Mouse (Mus musculus): ENCODE results near the gene 4931428L18Rik. TPM values are rescaled to one million over a fixed set of nuclear protein-coding genes. Genes with fewer than 3 reads are reported as not detected.

4931428L18Rik gene
- total and polyA plus RNA-seq, 3 experiments, result not detected

DNA sequence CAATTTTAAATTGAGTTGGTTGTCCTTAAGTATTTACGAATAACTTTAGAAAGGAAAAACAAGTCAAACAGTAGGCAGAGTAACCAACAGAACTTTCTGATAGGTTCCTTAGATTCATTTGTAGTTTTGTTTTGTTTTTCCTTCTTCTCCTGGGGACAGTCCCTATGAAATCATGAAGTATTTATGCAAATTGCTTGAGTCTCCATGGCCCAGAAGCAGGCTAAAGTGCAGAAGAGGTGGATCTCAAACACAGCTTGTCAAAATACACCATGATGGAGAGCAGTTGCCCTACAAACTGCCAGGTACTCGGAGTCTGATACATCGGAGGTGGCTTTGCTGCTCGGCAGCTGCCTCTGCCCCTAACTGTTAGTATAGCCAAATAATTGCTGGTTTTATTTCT is 179.7 kb downstream of the 4931428L18Rik start:
- H3K36me3 ChIP-seq (ENCODE audit: control insufficient read depth in 1 of 2, insufficient read depth in 2 of 2, low read length in 2 of 2), result no peaks in the 10 kb centered on the region
- H3K9ac ChIP-seq (ENCODE audit: control insufficient read depth, low read depth, low read length, poor library complexity, severe bottlenecking), result no peak overlapping the region
- H3K27me3 ChIP-seq (ENCODE audit: control insufficient read depth in 1 of 2, insufficient read depth in 2 of 2, low read length in 2 of 2), result no peaks in the 10 kb centered on the region
- DNase-seq (ENCODE audit: low read depth, low spot score), result no peak
- H3K4me3 ChIP-seq (ENCODE audit: control insufficient read depth in 1 of 2, insufficient read depth in 1 of 2, low read depth in 2 of 2, low read length in 2 of 2), result no peak overlapping the region
- H3K4me1 ChIP-seq (ENCODE audit: control insufficient read depth in 1 of 2, insufficient read depth in 2 of 2, low read length in 2 of 2), result no peaks in the 10 kb centered on the region
- TF ChIP-seq ZMIZ1 (IDR thresholded peaks at IDR 0.05; ENCODE audit: low read depth, low read length) (no peak), POLR2A (IDR thresholded peaks at IDR 0.05; ENCODE audit: control insufficient read depth in 1 of 2, insufficient read depth in 1 of 2, low read depth in 1 of 2, low read length in 2 of 2, poor library complexity in 1 of 2) (no peak), GABPA (IDR thresholded peaks at IDR 0.05; ENCODE audit: low read depth, low read length) (no peak), RAD21 (IDR thresholded peaks at IDR 0.05; ENCODE audit: low read depth, low read length) (no peak), CHD1 (IDR thresholded peaks at IDR 0.05; ENCODE audit: low read depth, low read length) (no peak)
- no peaks in the 10 kb centered on the region for H3K9me3 ChIP-seq (replicated peaks; ENCODE audit: insufficient read depth, low read length)
- no peak overlapping the region for H3K27ac ChIP-seq (ENCODE audit: control insufficient read depth, low read depth, low read length)
- H3K79me2 ChIP-seq (ENCODE audit: control insufficient read depth, insufficient read depth, low read length, poor library complexity), result no peaks in the 10 kb centered on the region

DNA sequence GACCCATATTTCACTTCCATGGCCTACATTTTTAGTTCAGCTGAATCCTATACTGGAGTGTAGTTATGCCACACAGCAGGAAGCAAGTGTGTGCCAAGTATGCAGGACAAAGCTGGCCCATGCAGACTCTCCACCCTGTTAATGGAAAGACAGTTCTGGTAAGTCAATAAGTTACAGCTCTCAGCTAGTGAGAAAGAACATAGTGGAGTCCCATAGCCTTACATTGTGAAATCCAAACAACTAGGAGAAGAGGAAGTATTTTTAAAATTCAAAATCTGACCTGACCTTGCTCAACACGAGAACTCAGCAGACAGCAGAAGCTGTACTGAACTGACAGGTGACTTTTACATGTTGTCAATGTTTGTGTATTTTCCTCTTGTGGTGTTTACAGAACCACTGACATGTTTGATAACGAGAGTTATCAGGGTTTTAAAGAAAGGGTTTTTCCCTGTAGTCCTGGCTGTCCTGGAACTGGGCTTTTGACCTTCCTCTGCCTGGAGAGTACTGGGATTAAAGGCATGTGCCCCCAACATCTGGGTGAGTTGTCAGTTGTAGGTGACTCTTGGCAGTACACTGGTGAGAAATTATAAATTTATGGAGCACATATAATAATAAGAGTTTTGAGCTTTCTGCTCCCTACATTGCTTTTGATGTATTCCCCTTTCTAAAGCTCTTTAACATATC is 188.5 kb downstream of the 4931428L18Rik start:
- DNase-seq (ENCODE audit: low read depth, low spot score), result no peak
- Histone ChIP-seq H3K79me2 (ENCODE audit: control insufficient read depth, insufficient read depth, low read length, poor library complexity) (no peaks in the 10 kb centered on the region), H3K9me3 (replicated peaks; ENCODE audit: insufficient read depth, low read length) (no peaks in the 10 kb centered on the region), H3K9ac (ENCODE audit: control insufficient read depth, low read depth, low read length, poor library complexity, severe bottlenecking) (no peak overlapping the region), H3K4me1 (ENCODE audit: control insufficient read depth in 1 of 2, insufficient read depth in 2 of 2, low read length in 2 of 2) (no peaks in the 10 kb centered on the region), H3K27me3 (ENCODE audit: control insufficient read depth in 1 of 2, insufficient read depth in 2 of 2, low read length in 2 of 2) (no peaks in the 10 kb centered on the region), H3K4me3 (ENCODE audit: control insufficient read depth in 1 of 2, insufficient read depth in 1 of 2, low read depth in 2 of 2, low read length in 2 of 2) (no peak overlapping the region), H3K27ac (ENCODE audit: control insufficient read depth, low read depth, low read length) (no peak overlapping the region), H3K36me3 (ENCODE audit: control insufficient read depth in 1 of 2, insufficient read depth in 2 of 2, low read length in 2 of 2) (no peaks in the 10 kb centered on the region)
- no peak for TF ChIP-seq MEF2A (IDR thresholded peaks at IDR 0.05; ENCODE audit: extremely low read depth, insufficient replicate concordance, low read depth, low read length, poor library complexity, severe bottlenecking)
- no peak for TF ChIP-seq TCF12 (IDR thresholded peaks at IDR 0.05; ENCODE audit: low read depth, low read length)
- TF ChIP-seq TBP (IDR thresholded peaks at IDR 0.05; ENCODE audit: low read depth, low read length), result no peak
- no peak for TF ChIP-seq RCOR1 (IDR thresholded peaks at IDR 0.05; ENCODE audit: low read depth, low read length)
- TF ChIP-seq SMC3 (IDR thresholded peaks at IDR 0.05; ENCODE audit: low read depth, low read length), result no peak
- no peak for TF ChIP-seq CTCF (IDR thresholded peaks at IDR 0.05 in 2 of 3, conservative IDR thresholded peaks at IDR 0.05 in 1 of 3; ENCODE audit: control insufficient read depth in 1 of 3, insufficient read depth in 1 of 3, low read depth in 2 of 3, low read length in 3 of 3, poor library complexity in 1 of 3, severe bottlenecking in 1 of 3)

DNA sequence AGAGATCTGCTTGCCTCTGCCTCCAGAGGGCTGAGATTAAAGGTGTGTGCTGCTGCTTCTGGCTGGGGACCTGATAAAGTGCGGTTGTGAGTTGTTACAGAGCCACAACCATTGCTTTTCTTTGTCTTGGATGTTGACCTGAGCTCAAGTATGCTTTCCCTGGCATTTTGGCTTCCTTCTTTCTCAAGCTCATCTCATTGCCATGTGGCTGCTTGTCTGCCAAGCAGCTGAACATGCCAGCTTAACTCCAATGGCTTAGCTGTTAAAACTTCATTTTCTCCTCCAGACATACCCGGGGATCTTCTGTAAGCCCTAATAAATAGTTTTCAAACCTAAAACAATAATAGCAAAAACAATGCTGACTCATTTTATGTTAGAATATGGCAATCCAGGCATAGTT is 190.1 kb downstream of the 4931428L18Rik start:
- TF ChIP-seq GABPA (IDR thresholded peaks at IDR 0.05; ENCODE audit: low read depth, low read length) (no peak), HCFC1 (IDR thresholded peaks at IDR 0.05; ENCODE audit: low read depth, low read length) (no peak), POLR2A (IDR thresholded peaks at IDR 0.05; ENCODE audit: control insufficient read depth in 1 of 2, insufficient read depth in 1 of 2, low read depth in 1 of 2, low read length in 2 of 2, poor library complexity in 1 of 2) (no peak), USF2 (IDR thresholded peaks at IDR 0.05; ENCODE audit: borderline replicate concordance in 1 of 2, insufficient read depth in 1 of 2, low read depth in 1 of 2, low read length in 2 of 2) (no peak), BHLHE40 (IDR thresholded peaks at IDR 0.05; ENCODE audit: borderline replicate concordance, low read depth, low read length) (no peak), ZMIZ1 (IDR thresholded peaks at IDR 0.05; ENCODE audit: low read depth, low read length) (no peak), RAD21 (IDR thresholded peaks at IDR 0.05; ENCODE audit: low read depth, low read length) (no peak), EP300 (IDR thresholded peaks at IDR 0.05; ENCODE audit: low read depth in 1 of 2, low read length in 2 of 2) (no peak), NRF1 (IDR thresholded peaks at IDR 0.05; ENCODE audit: insufficient read depth, low read depth, low read length, poor library complexity, severe bottlenecking) (no peak), TCF12 (IDR thresholded peaks at IDR 0.05; ENCODE audit: low read depth, low read length) (no peak), MAZ (IDR thresholded peaks at IDR 0.05; ENCODE audit: low read depth, low read length) (no peak), ZKSCAN1 (IDR thresholded peaks at IDR 0.05; ENCODE audit: low read depth, low read length) (no peak), CHD1 (IDR thresholded peaks at IDR 0.05; ENCODE audit: low read depth, low read length) (no peak)
- DNase-seq (ENCODE audit: low read depth, low spot score), result no peak
- no peak overlapping the region for H3K9ac ChIP-seq (ENCODE audit: control insufficient read depth, low read depth, low read length, poor library complexity, severe bottlenecking)
- H3K4me3 ChIP-seq (ENCODE audit: control insufficient read depth in 1 of 2, insufficient read depth in 1 of 2, low read depth in 2 of 2, low read length in 2 of 2), result no peak overlapping the region
- no peak overlapping the region for H3K27ac ChIP-seq (ENCODE audit: control insufficient read depth, low read depth, low read length)
- no peaks in the 10 kb centered on the region for H3K9me3 ChIP-seq (replicated peaks; ENCODE audit: insufficient read depth, low read length)
- H3K79me2 ChIP-seq (ENCODE audit: control insufficient read depth, insufficient read depth, low read length, poor library complexity), result no peaks in the 10 kb centered on the region
- H3K36me3 ChIP-seq (ENCODE audit: control insufficient read depth in 1 of 2, insufficient read depth in 2 of 2, low read length in 2 of 2), result no peaks in the 10 kb centered on the region
- no peaks in the 10 kb centered on the region for H3K4me1 ChIP-seq (ENCODE audit: control insufficient read depth in 1 of 2, insufficient read depth in 2 of 2, low read length in 2 of 2)
- no peaks in the 10 kb centered on the region for H3K27me3 ChIP-seq (ENCODE audit: control insufficient read depth in 1 of 2, insufficient read depth in 2 of 2, low read length in 2 of 2)

Measured in MEL (cell line).